Mouse (Mus musculus): Measurements from ENCODE around the gene Tmem183a. TPM values are rescaled to one million over a fixed set of nuclear protein-coding genes. Genes with fewer than 3 reads are reported as not detected.

Gene Tmem183a
- total and polyA plus RNA-seq, 3 experiments: 37.8 to 94.0 (median 65.9) TPM

GRCm38 (mm10) chr1:134342781-134343310, 18.9 kb downstream of the Tmem183a start:
- H3K36me3 ChIP-seq (replicated peaks): peaks cover 37% of the 10 kb centered on the region
- H3K27me3 ChIP-seq (ENCODE audit: insufficient read depth, low read length): peaks cover 16% of the 10 kb centered on the region; the same call in 1 of the 2 replicates
- TF ChIP-seq TAL1 (conservative IDR thresholded peaks at IDR 0.05; ENCODE audit: low read depth, low read length) (no peak), GATA1 (IDR thresholded peaks at IDR 0.05; ENCODE audit: borderline replicate concordance, low read length) (no peak), GATA2 (IDR thresholded peaks at IDR 0.05; ENCODE audit: borderline replicate concordance, low read depth, low read length) (no peak), POLR2AphosphoS5 (IDR thresholded peaks at IDR 0.05; ENCODE audit: insufficient replicate concordance, low read depth, low read length) (no peak), CTCF (IDR thresholded peaks at IDR 0.05; ENCODE audit: low read depth, low read length) (no peak)
- DNase-seq (ENCODE audit: low spot score): no peak
- peaks cover 11% of the 10 kb centered on the region for H3K4me1 ChIP-seq (ENCODE audit: insufficient read depth, low read depth, low read length)
- ATAC-seq (ENCODE audit: extremely low read depth, insufficient number of reproducible peaks, low FRiP score, poor library complexity, severe bottlenecking): no peak
- no peak overlapping the region for H3K4me3 ChIP-seq (ENCODE audit: low read depth, low read length)
- H3K9me3 ChIP-seq (replicated peaks): peaks cover 5% of the 10 kb centered on the region; the same call in 1 of the 2 replicates

- H3K4me3 ChIP-seq (ENCODE audit: low read depth, low read length): no peak overlapping the region
- DNase-seq (ENCODE audit: low spot score) (no peak), ATAC-seq (ENCODE audit: extremely low read depth, insufficient number of reproducible peaks, low FRiP score, poor library complexity, severe bottlenecking) (no peak)
- peaks cover 22% of the 10 kb centered on the region; the same call in 1 of the 2 replicates for H3K27me3 ChIP-seq (ENCODE audit: insufficient read depth, low read length)
- peaks cover 5% of the 10 kb centered on the region; the same call in 1 of the 2 replicates for H3K9me3 ChIP-seq (replicated peaks)
- peaks cover 32% of the 10 kb centered on the region for H3K36me3 ChIP-seq (replicated peaks)
- peaks cover 11% of the 10 kb centered on the region for H3K4me1 ChIP-seq (ENCODE audit: insufficient read depth, low read depth, low read length)
- no peak for TF ChIP-seq GATA1 (IDR thresholded peaks at IDR 0.05; ENCODE audit: borderline replicate concordance, low read length)
- TF ChIP-seq CTCF (IDR thresholded peaks at IDR 0.05; ENCODE audit: low read depth, low read length): no peak
- no peak for TF ChIP-seq POLR2AphosphoS5 (IDR thresholded peaks at IDR 0.05; ENCODE audit: insufficient replicate concordance, low read depth, low read length)
- TF ChIP-seq GATA2 (IDR thresholded peaks at IDR 0.05; ENCODE audit: borderline replicate concordance, low read depth, low read length): no peak
- no peak for TF ChIP-seq TAL1 (conservative IDR thresholded peaks at IDR 0.05; ENCODE audit: low read depth, low read length)
Measured at GRCm38 (mm10) chr1:134342278-134342664, 19.5 kb downstream of the Tmem183a start.

- H3K4me1 ChIP-seq (ENCODE audit: insufficient read depth, low read depth, low read length): peaks cover 11% of the 10 kb centered on the region
Measured at GRCm38 (mm10) chr1:134341641-134342277, 20.0 kb downstream of the Tmem183a start.

GRCm38 (mm10) chr1:134339757-134340619, 21.8 kb downstream of the Tmem183a start:
- Histone ChIP-seq H3K4me3 (ENCODE audit: low read depth, low read length) (no peak overlapping the region), H3K36me3 (replicated peaks) (peaks cover 11% of the 10 kb centered on the region), H3K27me3 (ENCODE audit: insufficient read depth, low read length) (peaks cover 33% of the 10 kb centered on the region; the same call in 1 of the 2 replicates), H3K9me3 (replicated peaks) (peaks cover 5% of the 10 kb centered on the region; the same call in 1 of the 2 replicates), H3K4me1 (ENCODE audit: insufficient read depth, low read depth, low read length) (peaks cover 11% of the 10 kb centered on the region)
- ATAC-seq (ENCODE audit: extremely low read depth, insufficient number of reproducible peaks, low FRiP score, poor library complexity, severe bottlenecking) (no peak), DNase-seq (ENCODE audit: low spot score) (no peak)
- TF ChIP-seq TAL1 (conservative IDR thresholded peaks at IDR 0.05; ENCODE audit: low read depth, low read length) (no peak), GATA1 (IDR thresholded peaks at IDR 0.05; ENCODE audit: borderline replicate concordance, low read length) (no peak), POLR2AphosphoS5 (IDR thresholded peaks at IDR 0.05; ENCODE audit: insufficient replicate concordance, low read depth, low read length) (no peak), CTCF (IDR thresholded peaks at IDR 0.05; ENCODE audit: low read depth, low read length) (no peak), GATA2 (IDR thresholded peaks at IDR 0.05; ENCODE audit: borderline replicate concordance, low read depth, low read length) (no peak)

More at GRCm38 (mm10) chr1:134341641-134342277, 20.0 kb downstream of the Tmem183a start:
- Histone ChIP-seq H3K27me3 (ENCODE audit: insufficient read depth, low read length) (peaks cover 23% of the 10 kb centered on the region; the same call in 1 of the 2 replicates), H3K9me3 (replicated peaks) (peaks cover 5% of the 10 kb centered on the region; the same call in 1 of the 2 replicates), H3K36me3 (replicated peaks) (peaks cover 27% of the 10 kb centered on the region), H3K4me3 (ENCODE audit: low read depth, low read length) (no peak overlapping the region)
- no peak for ATAC-seq (ENCODE audit: extremely low read depth, insufficient number of reproducible peaks, low FRiP score, poor library complexity, severe bottlenecking)
- TF ChIP-seq CTCF (IDR thresholded peaks at IDR 0.05; ENCODE audit: low read depth, low read length) (no peak), TAL1 (conservative IDR thresholded peaks at IDR 0.05; ENCODE audit: low read depth, low read length) (no peak), GATA1 (IDR thresholded peaks at IDR 0.05; ENCODE audit: borderline replicate concordance, low read length) (no peak), POLR2AphosphoS5 (IDR thresholded peaks at IDR 0.05; ENCODE audit: insufficient replicate concordance, low read depth, low read length) (no peak), GATA2 (IDR thresholded peaks at IDR 0.05; ENCODE audit: borderline replicate concordance, low read depth, low read length) (no peak)
- no peak for DNase-seq (ENCODE audit: low spot score)

GRCm38 (mm10) chr1:134339162-134339561, 22.6 kb downstream of the Tmem183a start:
- DNase-seq (ENCODE audit: low spot score): no peak
- no peak for ATAC-seq (ENCODE audit: extremely low read depth, insufficient number of reproducible peaks, low FRiP score, poor library complexity, severe bottlenecking)
- Histone ChIP-seq H3K36me3 (replicated peaks) (peaks cover 3% of the 10 kb centered on the region), H3K9me3 (replicated peaks) (no peaks in the 10 kb centered on the region), H3K4me1 (ENCODE audit: insufficient read depth, low read depth, low read length) (peaks cover 6% of the 10 kb centered on the region), H3K27me3 (ENCODE audit: insufficient read depth, low read length) (peaks cover 35% of the 10 kb centered on the region), H3K4me3 (ENCODE audit: low read depth, low read length) (no peak overlapping the region)
- no peak for TF ChIP-seq CTCF (IDR thresholded peaks at IDR 0.05; ENCODE audit: low read depth, low read length)
- TF ChIP-seq TAL1 (conservative IDR thresholded peaks at IDR 0.05; ENCODE audit: low read depth, low read length): no peak
- no peak for TF ChIP-seq GATA2 (IDR thresholded peaks at IDR 0.05; ENCODE audit: borderline replicate concordance, low read depth, low read length)
